Mouse (Mus musculus) brain, embryonic 14.5 days (tissue): Measurements from ENCODE around the gene Kcnip1.

ENCODE experiments used
- CTCF ChIP-seq: fragments of 200-500 bp; IDR thresholded peaks from 2 replicates; pipeline ENCODE4 v1.5.1; 2012; ENCODE audit warnings: inconsistent platforms, mild to moderate bottlenecking, moderate library complexity, borderline replicate concordance; ENCODE audit not compliant: insufficient read depth, insufficient read length; ENCODE audit errors: extremely low read depth
- POLR2A ChIP-seq: fragments of 200-500 bp; IDR thresholded peaks from 2 replicates; pipeline ENCODE4 v1.6.1; 2012; ENCODE audit warnings: mild to moderate bottlenecking, inconsistent platforms, borderline replicate concordance; ENCODE audit not compliant: poor library complexity, insufficient read depth, insufficient read length, severe bottlenecking; ENCODE audit errors: extremely low read depth

GRCm38 (mm10) chr11:33701236-33701957, 291.6 kb downstream of the Kcnip1 start:
- no peak for TF ChIP-seq POLR2A
- no peak for TF ChIP-seq CTCF
